Mouse (Mus musculus): ENCODE data around the gene Tas2r134. TPM values are rescaled to one million over a fixed set of nuclear protein-coding genes. Genes with fewer than 3 reads are reported as not detected.

The Tas2r134 gene
- polyA plus RNA-seq, 1 experiment from 2014 or later = not detected

GRCm38 (mm10) chr2:51658288-51658687 lies 31.0 kb downstream of the Tas2r134 start:
- Histone ChIP-seq H3K9ac (no peak overlapping the region), H3K4me3 (no peak overlapping the region), H3K4me2 (no peak overlapping the region), H3K4me1 (no peaks in the 10 kb centered on the region), H3K36me3 (ENCODE audit: poor library complexity, severe bottlenecking) (no peaks in the 10 kb centered on the region), H3K27ac (no peak overlapping the region), H3K9me3 (replicated peaks) (no peaks in the 10 kb centered on the region), H3K27me3 (no peaks in the 10 kb centered on the region)
- ATAC-seq = no peak
- WGBS = 75% methylated on average over 5 of the region's 5 CpGs

GRCm38 (mm10) chr2:51674321-51674720 lies 47.0 kb downstream of the Tas2r134 start:
- Histone ChIP-seq H3K27ac (no peak overlapping the region), H3K36me3 (ENCODE audit: poor library complexity, severe bottlenecking) (no peaks in the 10 kb centered on the region), H3K4me3 (no peak overlapping the region), H3K9me3 (replicated peaks) (no peaks in the 10 kb centered on the region), H3K9ac (no peak overlapping the region), H3K27me3 (no peaks in the 10 kb centered on the region), H3K4me2 (no peak overlapping the region), H3K4me1 (no peaks in the 10 kb centered on the region)
- ATAC-seq = no peak
- WGBS = 81% methylated on average over 2 of the region's 2 CpGs
